Mouse (Mus musculus) kidney, adult 2 months (tissue): ENCODE results near the gene Ptges2.
A peak's percentile ranks its signal among the peaks of the same experiment; 100 is the strongest.

Experiments
- CTCF ChIP-seq: fragments of 200-500 bp; conservative IDR thresholded peaks from 2 replicates; pipeline ENCODE4 v1.5.1; 2011; ENCODE audit warnings: low read depth, mild to moderate bottlenecking, control low read depth, low read length, moderate library complexity, mixed read lengths; ENCODE audit not compliant: insufficient read depth, insufficient read length
- POLR2A ChIP-seq: fragments of 200-500 bp; IDR thresholded peaks from one replicate; pipeline ENCODE4 v1.6.1; 2011; ENCODE audit warnings: low read depth, low read length, control low read depth

GRCm38 (mm10) chr2:32408429-32409424 is 13.0 kb downstream of the Ptges2 start:
- peak; percentile 60 for TF ChIP-seq POLR2A
- TF ChIP-seq CTCF = 0 out of 2 replicates have a peak, but pooled peaks have one; percentile 1
